Mouse (Mus musculus): Measurements from ENCODE around the gene Gpc5.

GRCm38 (mm10) chr14:115843783-115844182 is 751.8 kb downstream of the Gpc5 start:
- TF ChIP-seq CTCF (IDR thresholded peaks at IDR 0.05; ENCODE audit: extremely low read depth, insufficient read length, insufficient replicate concordance, low read depth, low read length) (no peak), POLR2A (IDR thresholded peaks at IDR 0.05; ENCODE audit: low read depth, low read length) (no peak)
